Mouse (Mus musculus): ENCODE measurements at regions not wholly inside any gene's neighbourhood (a gene's known extent, or its start where the extent isn't known, plus 50 kb on each side); places are given as distances from the start of the nearest gene placed in this dataset.

DNA sequence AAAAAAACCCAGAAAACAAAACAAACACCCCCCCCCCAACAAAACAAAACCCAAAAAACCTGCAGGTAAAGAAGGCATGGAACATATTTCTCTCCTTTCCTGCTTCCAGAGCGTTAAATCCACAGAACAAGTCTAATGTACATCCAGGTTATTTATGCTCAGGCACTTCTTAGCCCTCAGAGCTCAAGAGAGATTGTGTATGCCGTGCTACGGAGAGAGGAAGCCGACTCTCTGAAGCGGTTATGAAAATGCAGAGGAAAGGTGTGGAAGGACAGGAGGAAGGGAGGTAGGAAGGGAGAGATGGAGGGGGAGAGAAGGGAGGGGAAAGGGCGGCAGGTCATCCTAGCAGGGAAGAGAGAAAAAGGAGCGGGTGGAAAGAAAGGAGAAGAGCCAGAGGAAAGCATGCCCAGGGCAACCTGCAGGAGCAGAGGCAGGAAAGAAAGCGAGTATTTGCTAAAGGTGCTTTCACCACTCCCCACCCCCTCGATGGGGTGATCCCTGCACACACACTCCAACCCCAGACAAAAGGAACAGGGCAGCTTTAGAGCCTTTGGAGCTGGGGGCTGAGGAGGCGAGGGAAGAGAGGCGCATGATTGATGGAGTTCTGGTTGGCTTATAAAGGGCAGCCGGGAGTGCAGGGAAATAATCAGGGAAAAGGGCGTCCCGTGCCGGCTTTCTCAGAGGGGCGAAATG, 327.9 kb downstream of the Gm10295 start:
- TF ChIP-seq CTCF (IDR thresholded peaks at IDR 0.05) (no peak), EP300 (IDR thresholded peaks at IDR 0.05) (no peak)
